Mouse (Mus musculus) common myeloid progenitor, adult 5-6 weeks (primary cell): Measurements from ENCODE around the gene Marcks. TPM values are rescaled to one million over a fixed set of nuclear protein-coding genes. Genes with fewer than 3 reads are reported as not detected.

Experiments
- total RNA-seq: library from RNA; stranded (forward); fragments of 200-1000, 187-1606 nt; gene quantifications from 2 replicates; pipeline ENCODE4 v1.2.3, GENCODE M21; 2017

Gene Marcks
- total RNA-seq, 1 experiment from 2014 or later, result 17.0 TPM

Other genes starting within 250 kb of the Marcks start
- gene Hdac2, start 164.4 kb downstream of the Marcks start, total RNA-seq, result 192 and 211 TPM in 2 replicates